Mouse (Mus musculus): ENCODE measurements around the gene Alpk3. TPM values are rescaled to one million over a fixed set of nuclear protein-coding genes. Genes with fewer than 3 reads are reported as not detected.

The Alpk3 gene
- 3.3 and 9.4 TPM in 2 replicates for total RNA-seq (2012; rRNA removed)

DNA sequence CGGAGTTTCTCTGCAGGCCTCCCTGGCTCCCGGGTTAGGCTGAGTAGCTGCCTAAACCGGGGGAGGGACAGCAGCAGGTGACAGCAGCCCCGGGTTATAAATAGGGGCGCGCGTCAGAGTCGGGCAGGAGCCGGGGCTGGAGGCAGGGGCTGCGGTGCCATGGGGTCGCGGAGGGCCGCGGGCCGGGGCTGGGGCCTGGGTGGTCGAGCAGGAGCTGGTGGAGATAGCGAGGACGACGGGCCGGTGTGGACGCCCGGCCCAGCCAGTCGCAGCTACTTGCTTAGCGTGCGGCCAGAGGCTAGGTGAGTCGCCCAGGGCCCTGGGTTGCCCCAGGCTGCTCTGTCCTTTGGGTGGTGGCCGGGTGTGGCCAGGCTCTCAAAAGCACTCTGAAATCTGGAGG, at the start of gene Alpk3:
Gene Alpk3 (plus strand): TSS at position 130 of the 400 bp plus-strand sequence.
- H3K4me1 ChIP-seq (ENCODE audit: control insufficient read depth in 2 of 2, insufficient read depth in 2 of 2, low read length in 2 of 2, poor library complexity in 1 of 2) = peaks cover 6 to 21% of the 10 kb centered on the region in 2 experiments; a peak in 3 of 4 replicates
- H3K4me3 ChIP-seq (ENCODE audit: insufficient read depth in 1 of 2, low read depth in 1 of 2, low read length in 2 of 2, poor library complexity in 1 of 2, severe bottlenecking in 1 of 2) = peak within 1 kb of the TSS; percentile 39 to 62
- TF ChIP-seq CHD2 (IDR thresholded peaks at IDR 0.05; ENCODE audit: low read depth, low read length) = no peak
- no peak for TF ChIP-seq MAFK (IDR thresholded peaks at IDR 0.05; ENCODE audit: insufficient read depth, low read depth, low read length)
- TF ChIP-seq ZNF384 (IDR thresholded peaks at IDR 0.05; ENCODE audit: low read depth, low read length) = no peak
- TF ChIP-seq ZC3H11A (IDR thresholded peaks at IDR 0.05; ENCODE audit: borderline replicate concordance, low read depth, low read length) = no peak
- no peak for TF ChIP-seq HCFC1 (IDR thresholded peaks at IDR 0.05; ENCODE audit: borderline replicate concordance, insufficient read depth, low read length)
- H3K36me3 ChIP-seq (ENCODE audit: control insufficient read depth, insufficient read depth, low read length, poor library complexity, severe bottlenecking) = no peaks in the 10 kb centered on the region
- H3K27ac ChIP-seq (ENCODE audit: insufficient read depth, low read depth, low read length, poor library complexity, severe bottlenecking) = no peak within 1 kb of the TSS
- peak within 1 kb of the TSS; percentile 68 for H3K9ac ChIP-seq (ENCODE audit: insufficient read depth, low read depth, low read length, poor library complexity, severe bottlenecking)
- in situ Hi-C loops (cut with MboI; ENCODE audit: low sequenced_read_pairs in 2 of 2, unreplicated experiment in 2 of 2) = no loop called here
- DNase-seq (ENCODE audit: low read depth, low spot score) = no peak
- H3K9me3 ChIP-seq (ENCODE audit: control insufficient read depth, insufficient read depth, low read depth, low read length) = no peaks in the 10 kb centered on the region

- Histone ChIP-seq H3K9ac (ENCODE audit: insufficient read depth, low read depth, low read length, poor library complexity, severe bottlenecking) (no peak overlapping the region), H3K4me1 (ENCODE audit: control insufficient read depth in 2 of 2, insufficient read depth in 2 of 2, low read length in 2 of 2, poor library complexity in 1 of 2) (no peaks in the 10 kb centered on the region), H3K9me3 (ENCODE audit: control insufficient read depth, insufficient read depth, low read depth, low read length) (no peaks in the 10 kb centered on the region), H3K36me3 (ENCODE audit: control insufficient read depth, insufficient read depth, low read length, poor library complexity, severe bottlenecking) (no peaks in the 10 kb centered on the region), H3K27ac (ENCODE audit: insufficient read depth, low read depth, low read length, poor library complexity, severe bottlenecking) (no peak overlapping the region), H3K4me3 (ENCODE audit: insufficient read depth in 1 of 2, low read depth in 1 of 2, low read length in 2 of 2, poor library complexity in 1 of 2, severe bottlenecking in 1 of 2) (no peak overlapping the region)
- TF ChIP-seq CHD2 (IDR thresholded peaks at IDR 0.05; ENCODE audit: low read depth, low read length) = no peak
- TF ChIP-seq MAFK (IDR thresholded peaks at IDR 0.05; ENCODE audit: insufficient read depth, low read depth, low read length) = no peak
- TF ChIP-seq ZNF384 (IDR thresholded peaks at IDR 0.05; ENCODE audit: low read depth, low read length) = no peak
- TF ChIP-seq ZC3H11A (IDR thresholded peaks at IDR 0.05; ENCODE audit: borderline replicate concordance, low read depth, low read length) = no peak
- no peak for TF ChIP-seq HCFC1 (IDR thresholded peaks at IDR 0.05; ENCODE audit: borderline replicate concordance, insufficient read depth, low read length)
- no peak for DNase-seq (ENCODE audit: low read depth, low spot score)
- in situ Hi-C loops (cut with MboI; ENCODE audit: low sequenced_read_pairs in 2 of 2, unreplicated experiment in 2 of 2) = no loop called here
Measured at GRCm38 (mm10) chr7:81008285-81008684, 49.1 kb upstream of the Alpk3 start.

- no peak overlapping the region for H3K27ac ChIP-seq (ENCODE audit: insufficient read depth, low read depth, low read length, poor library complexity, severe bottlenecking)
- H3K9ac ChIP-seq (ENCODE audit: insufficient read depth, low read depth, low read length, poor library complexity, severe bottlenecking) = no peak overlapping the region
- H3K4me3 ChIP-seq (ENCODE audit: insufficient read depth in 1 of 2, low read depth in 1 of 2, low read length in 2 of 2, poor library complexity in 1 of 2, severe bottlenecking in 1 of 2) = no peak overlapping the region
- DNase-seq (ENCODE audit: low read depth, low spot score) = no peak
- H3K36me3 ChIP-seq (ENCODE audit: control insufficient read depth, insufficient read depth, low read length, poor library complexity, severe bottlenecking) = no peaks in the 10 kb centered on the region
- no peaks in the 10 kb centered on the region for H3K4me1 ChIP-seq (ENCODE audit: control insufficient read depth in 2 of 2, insufficient read depth in 2 of 2, low read length in 2 of 2, poor library complexity in 1 of 2)
- no peaks in the 10 kb centered on the region for H3K9me3 ChIP-seq (ENCODE audit: control insufficient read depth, insufficient read depth, low read depth, low read length)
- in situ Hi-C loops (cut with MboI; ENCODE audit: low sequenced_read_pairs in 2 of 2, unreplicated experiment in 2 of 2) = no loop called here
- no peak for TF ChIP-seq MAFK (IDR thresholded peaks at IDR 0.05; ENCODE audit: insufficient read depth, low read depth, low read length)
- TF ChIP-seq HCFC1 (IDR thresholded peaks at IDR 0.05; ENCODE audit: borderline replicate concordance, insufficient read depth, low read length) = no peak
- no peak for TF ChIP-seq ZNF384 (IDR thresholded peaks at IDR 0.05; ENCODE audit: low read depth, low read length)
- no peak for TF ChIP-seq ZC3H11A (IDR thresholded peaks at IDR 0.05; ENCODE audit: borderline replicate concordance, low read depth, low read length)
- TF ChIP-seq CHD2 (IDR thresholded peaks at IDR 0.05; ENCODE audit: low read depth, low read length) = no peak
Measured at GRCm38 (mm10) chr7:81011576-81011975, 45.8 kb upstream of the Alpk3 start.

DNA sequence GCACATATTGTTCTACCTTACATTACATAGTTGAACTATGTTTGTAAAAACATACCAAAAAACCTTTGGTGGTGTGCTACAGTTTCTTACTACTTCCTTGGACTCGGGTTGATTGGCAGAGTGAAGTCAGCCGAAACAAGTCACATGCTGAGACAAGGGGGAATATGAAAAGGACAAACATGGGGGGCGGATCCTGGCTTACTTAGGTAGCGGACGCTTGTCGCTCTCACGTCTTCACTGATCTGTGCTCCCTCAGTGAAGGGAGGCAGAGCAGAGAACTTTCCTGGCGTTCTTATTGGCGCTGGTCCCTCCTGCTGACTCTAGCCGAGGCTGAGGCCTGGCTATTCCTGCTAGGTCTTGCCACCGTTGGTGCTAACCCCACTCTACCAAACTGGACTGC, 37.1 kb upstream of the Alpk3 start:
- TF ChIP-seq MAFK (IDR thresholded peaks at IDR 0.05; ENCODE audit: insufficient read depth, low read depth, low read length) (no peak), HCFC1 (IDR thresholded peaks at IDR 0.05; ENCODE audit: borderline replicate concordance, insufficient read depth, low read length) (no peak), ZC3H11A (IDR thresholded peaks at IDR 0.05; ENCODE audit: borderline replicate concordance, low read depth, low read length) (no peak), ZNF384 (IDR thresholded peaks at IDR 0.05; ENCODE audit: low read depth, low read length) (no peak), CHD2 (IDR thresholded peaks at IDR 0.05; ENCODE audit: low read depth, low read length) (no peak)
- in situ Hi-C loops (cut with MboI; ENCODE audit: low sequenced_read_pairs in 2 of 2, unreplicated experiment in 2 of 2) = no loop called here
- no peak overlapping the region for H3K9ac ChIP-seq (ENCODE audit: insufficient read depth, low read depth, low read length, poor library complexity, severe bottlenecking)
- peaks cover 22% of the 10 kb centered on the region for H3K36me3 ChIP-seq (ENCODE audit: control insufficient read depth, insufficient read depth, low read length, poor library complexity, severe bottlenecking)
- H3K27ac ChIP-seq (ENCODE audit: insufficient read depth, low read depth, low read length, poor library complexity, severe bottlenecking) = peak overlapping the region; percentile 53; the same call in 1 of the 2 replicates
- no peaks in the 10 kb centered on the region for H3K9me3 ChIP-seq (ENCODE audit: control insufficient read depth, insufficient read depth, low read depth, low read length)
- H3K4me3 ChIP-seq (ENCODE audit: insufficient read depth in 1 of 2, low read depth in 1 of 2, low read length in 2 of 2, poor library complexity in 1 of 2, severe bottlenecking in 1 of 2) = no peak overlapping the region
- DNase-seq (ENCODE audit: low read depth, low spot score) = no peak
- H3K4me1 ChIP-seq (ENCODE audit: control insufficient read depth in 2 of 2, insufficient read depth in 2 of 2, low read length in 2 of 2, poor library complexity in 1 of 2) = peaks cover 4 to 12% of the 10 kb centered on the region in 2 experiments

DNA sequence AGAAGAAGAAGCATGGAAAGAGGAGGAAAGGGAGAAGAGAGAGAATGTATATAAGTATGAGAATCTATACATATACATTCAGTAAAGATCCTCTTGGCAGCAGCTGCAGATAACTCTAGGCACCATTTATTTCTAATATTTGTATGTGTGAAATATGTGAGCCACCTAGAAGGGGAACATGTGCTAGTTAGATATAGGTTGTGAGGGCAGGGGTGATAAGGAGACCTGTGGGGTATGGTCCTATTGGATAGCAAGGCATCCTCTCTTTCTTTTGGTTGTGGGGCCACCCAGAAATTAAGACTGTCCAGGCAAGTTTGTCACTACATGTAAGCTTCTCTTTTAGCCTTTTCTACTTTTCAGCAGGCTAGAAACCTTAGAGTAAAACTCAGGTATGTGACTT, 34.7 kb upstream of the Alpk3 start:
- peaks cover 4 to 12% of the 10 kb centered on the region in 2 experiments for H3K4me1 ChIP-seq (ENCODE audit: control insufficient read depth in 2 of 2, insufficient read depth in 2 of 2, low read length in 2 of 2, poor library complexity in 1 of 2)
- TF ChIP-seq ZC3H11A (IDR thresholded peaks at IDR 0.05; ENCODE audit: borderline replicate concordance, low read depth, low read length) = no peak
- no peak for TF ChIP-seq ZNF384 (IDR thresholded peaks at IDR 0.05; ENCODE audit: low read depth, low read length)
- TF ChIP-seq MAFK (IDR thresholded peaks at IDR 0.05; ENCODE audit: insufficient read depth, low read depth, low read length) = no peak
- TF ChIP-seq CHD2 (IDR thresholded peaks at IDR 0.05; ENCODE audit: low read depth, low read length) = no peak
- no peak overlapping the region for H3K27ac ChIP-seq (ENCODE audit: insufficient read depth, low read depth, low read length, poor library complexity, severe bottlenecking)
- no peak overlapping the region for H3K9ac ChIP-seq (ENCODE audit: insufficient read depth, low read depth, low read length, poor library complexity, severe bottlenecking)
- no peaks in the 10 kb centered on the region for H3K9me3 ChIP-seq (ENCODE audit: control insufficient read depth, insufficient read depth, low read depth, low read length)
- no peak for DNase-seq (ENCODE audit: low read depth, low spot score)
- in situ Hi-C loops (cut with MboI; ENCODE audit: low sequenced_read_pairs in 2 of 2, unreplicated experiment in 2 of 2) = no loop called here
- H3K4me3 ChIP-seq (ENCODE audit: insufficient read depth in 1 of 2, low read depth in 1 of 2, low read length in 2 of 2, poor library complexity in 1 of 2, severe bottlenecking in 1 of 2) = no peak overlapping the region
- H3K36me3 ChIP-seq (ENCODE audit: control insufficient read depth, insufficient read depth, low read length, poor library complexity, severe bottlenecking) = peaks cover 26% of the 10 kb centered on the region

Measured in ES-E14 (cell line).